Mouse (Mus musculus): ENCODE results near the gene Lbhd2.

The Lbhd2 gene

GRCm38 (mm10) chr12:111409583-111409982, 3.0 kb downstream of the Lbhd2 start:
- no peak for DNase-seq (ENCODE audit: low spot score)

- no peak for DNase-seq (ENCODE audit: low spot score)
Observed at GRCm38 (mm10) chr12:111411631-111412355, 5.2 kb downstream of the Lbhd2 start.

GRCm38 (mm10) chr12:111412581-111413284, 6.1 kb downstream of the Lbhd2 start:
- DNase-seq (ENCODE audit: low spot score) = no peak

GRCm38 (mm10) chr12:111413300-111413699, 6.7 kb downstream of the Lbhd2 start:
- peak; percentile 95 for DNase-seq (ENCODE audit: low spot score)

- DNase-seq (ENCODE audit: low spot score) = peak; percentile 56
Observed at GRCm38 (mm10) chr12:111416921-111417779, 10.5 kb downstream of the Lbhd2 start, which contains the start of gene Exoc3l4. TSS of gene Exoc3l4 (plus strand) at chr12:111417017.

- no peak for DNase-seq (ENCODE audit: low spot score)
Observed at GRCm38 (mm10) chr12:111419918-111420317, 13.3 kb downstream of the Lbhd2 start.

- DNase-seq (ENCODE audit: low spot score) = no peak
Observed at GRCm38 (mm10) chr12:111420946-111421709, 14.5 kb downstream of the Lbhd2 start.

GRCm38 (mm10) chr12:111422852-111423251, 16.2 kb downstream of the Lbhd2 start:
- DNase-seq (ENCODE audit: low spot score) = no peak

GRCm38 (mm10) chr12:111423570-111424129, 17.0 kb downstream of the Lbhd2 start:
- no peak for DNase-seq (ENCODE audit: low spot score)

- DNase-seq (ENCODE audit: low spot score) = no peak
Observed at GRCm38 (mm10) chr12:111424547-111424946, 17.9 kb downstream of the Lbhd2 start.

GRCm38 (mm10) chr12:111425258-111425657, 18.6 kb downstream of the Lbhd2 start:
- peak; percentile 91 for DNase-seq (ENCODE audit: low spot score)

GRCm38 (mm10) chr12:111425789-111426460, 19.3 kb downstream of the Lbhd2 start:
- DNase-seq (ENCODE audit: low spot score) = peak; percentile 89

- no peak for DNase-seq (ENCODE audit: low spot score)
Observed at GRCm38 (mm10) chr12:111427438-111428113, 21.0 kb downstream of the Lbhd2 start.

GRCm38 (mm10) chr12:111428364-111428763, 21.8 kb downstream of the Lbhd2 start:
- DNase-seq (ENCODE audit: low spot score) = no peak

- DNase-seq (ENCODE audit: low spot score) = peak; percentile 60
Observed at GRCm38 (mm10) chr12:111428961-111429911, 22.6 kb downstream of the Lbhd2 start.

GRCm38 (mm10) chr12:111430049-111430867, 23.6 kb downstream of the Lbhd2 start:
- no peak for DNase-seq (ENCODE audit: low spot score)

GRCm38 (mm10) chr12:111430868-111431817, 24.5 kb downstream of the Lbhd2 start:
- DNase-seq (ENCODE audit: low spot score) = no peak
